Mouse (Mus musculus) hindbrain, postnatal 0 days (tissue): ENCODE results near the gene 6030408B16Rik. TPM values are rescaled to one million over a fixed set of nuclear protein-coding genes. Genes with fewer than 3 reads are reported as not detected.

Experiments used
- ATAC-seq: fragments of 200-750 bp; cut with Nextera tagmentation; 2 replicates; pipeline ENCODE4 v1.8.0; 2017; ENCODE audit warnings: mild to moderate bottlenecking, moderate TSS enrichment, moderate library complexity
- DNase-seq: peaks from one replicate; pipeline ENCODE4 v3.0.0-alpha.2; 2015; ENCODE audit warnings: low spot score
- H3K27ac ChIP-seq: fragments of 300-500 bp; sonication (generic); 2 replicates; pipeline ENCODE4 v1.5.1; 2014; ENCODE audit warnings: mild to moderate bottlenecking
- H3K27me3 ChIP-seq: fragments of 300-500 bp; sonication (generic); 2 replicates; pipeline ENCODE4 v1.6.1; 2014; ENCODE audit warnings: low read length, mixed read lengths; ENCODE audit not compliant: insufficient read depth
- H3K36me3 ChIP-seq: fragments of 300-500 bp; sonication (generic); 2 replicates; pipeline ENCODE4 v1.6.1; 2014; ENCODE audit warnings: low read length, mixed read lengths; ENCODE audit not compliant: insufficient read depth
- H3K4me1 ChIP-seq: fragments of 300-500 bp; sonication (generic); 2 replicates; pipeline ENCODE4 v1.6.1; 2014; ENCODE audit warnings: antibody characterized with exemption, low read length, mixed read lengths; ENCODE audit not compliant: insufficient read depth
- H3K4me2 ChIP-seq: fragments of 300-500 bp; sonication (generic); 2 replicates; pipeline ENCODE4 v1.6.1; 2014; ENCODE audit warnings: low read depth, mild to moderate bottlenecking, low read length, moderate library complexity, mixed read lengths
- H3K4me3 ChIP-seq: fragments of 300-500 bp; sonication (generic); 2 replicates; pipeline ENCODE4 v1.5.1; 2014; ENCODE audit warnings: low read length
- H3K9ac ChIP-seq: fragments of 300-500 bp; sonication (generic); replicated peaks from 2 replicates; pipeline ENCODE4 v1.6.1; 2014; ENCODE audit warnings: mild to moderate bottlenecking, low read length, moderate library complexity, mixed read lengths
- H3K9me3 ChIP-seq: fragments of 300-500 bp; sonication (generic); 2 replicates; pipeline ENCODE4 v1.6.1; 2016; ENCODE audit warnings: low read length, mixed read lengths
- CTCF ChIP-seq: IDR thresholded peaks from 2 replicates; pipeline ENCODE4 v1.5.1; 2016; ENCODE audit warnings: antibody characterized with exemption, control low read depth, low read depth
- WGBS: fragments of 180-500 bp; shearing (Covaris S2); extraction: QIAGEN DNeasy Blood & Tissue Kit; methylation state at CpG from one replicate; pipeline ENCODE4 v1.1.7; 2014; 5-methylcytosine and 5-hydroxymethylcytosine counted together
- polyA plus RNA-seq: library from polyadenylated mRNA; unstranded; fragments of >200 nt; fragmentation: Nextera tagmentation; extraction: Ambion mirVana; gene quantifications from 2 replicates; pipeline ENCODE4 v1.2.1, GENCODE M21; 2015
- total RNA-seq: library from RNA; depleted of rRNA; stranded (reverse); fragments of >200 nt; gene quantifications from 2 replicates; pipeline ENCODE4 v1.2.3, GENCODE M21; 2014; rRNA removed

Gene 6030408B16Rik
- not detected in 2 replicates for total RNA-seq
- polyA plus RNA-seq: 0.15 and 0.30 TPM in 2 replicates

- no peaks in the 10 kb centered on the region for H3K4me1 ChIP-seq
- WGBS: 67% methylated on average over 18 of the region's 18 CpGs
- no peak within 1 kb of the TSS for H3K4me3 ChIP-seq
- no peak within 1 kb of the TSS for H3K9ac ChIP-seq
- no peaks in the 10 kb centered on the region for H3K9me3 ChIP-seq
- H3K27me3 ChIP-seq: no peaks in the 10 kb centered on the region
- H3K4me2 ChIP-seq: no peak within 1 kb of the TSS
- H3K36me3 ChIP-seq: peaks cover 29% of the 10 kb centered on the region
- no peak for ATAC-seq
- no peak for DNase-seq
- TF ChIP-seq CTCF: no peak
- H3K27ac ChIP-seq: no peak within 1 kb of the TSS
These were observed at the start of gene 6030408B16Rik for GRCm38 (mm10) chr15:101293025-101293621. Gene 6030408B16Rik (plus strand): TSS chr15:101293212.

GRCm38 (mm10) chr15:101244012-101244411 is 49.0 kb upstream of the 6030408B16Rik start:
- no peak for TF ChIP-seq CTCF
- Histone ChIP-seq H3K4me1 (no peaks in the 10 kb centered on the region; the same call in 1 of the 2 replicates), H3K36me3 (no peaks in the 10 kb centered on the region), H3K9ac (no peak overlapping the region), H3K4me2 (no peak overlapping the region), H3K27ac (no peak overlapping the region), H3K27me3 (no peaks in the 10 kb centered on the region), H3K4me3 (no peak overlapping the region), H3K9me3 (no peaks in the 10 kb centered on the region)
- no peak for DNase-seq
- ATAC-seq: no peak
- WGBS: 68% methylated on average over 3 of the region's 3 CpGs

DNA sequence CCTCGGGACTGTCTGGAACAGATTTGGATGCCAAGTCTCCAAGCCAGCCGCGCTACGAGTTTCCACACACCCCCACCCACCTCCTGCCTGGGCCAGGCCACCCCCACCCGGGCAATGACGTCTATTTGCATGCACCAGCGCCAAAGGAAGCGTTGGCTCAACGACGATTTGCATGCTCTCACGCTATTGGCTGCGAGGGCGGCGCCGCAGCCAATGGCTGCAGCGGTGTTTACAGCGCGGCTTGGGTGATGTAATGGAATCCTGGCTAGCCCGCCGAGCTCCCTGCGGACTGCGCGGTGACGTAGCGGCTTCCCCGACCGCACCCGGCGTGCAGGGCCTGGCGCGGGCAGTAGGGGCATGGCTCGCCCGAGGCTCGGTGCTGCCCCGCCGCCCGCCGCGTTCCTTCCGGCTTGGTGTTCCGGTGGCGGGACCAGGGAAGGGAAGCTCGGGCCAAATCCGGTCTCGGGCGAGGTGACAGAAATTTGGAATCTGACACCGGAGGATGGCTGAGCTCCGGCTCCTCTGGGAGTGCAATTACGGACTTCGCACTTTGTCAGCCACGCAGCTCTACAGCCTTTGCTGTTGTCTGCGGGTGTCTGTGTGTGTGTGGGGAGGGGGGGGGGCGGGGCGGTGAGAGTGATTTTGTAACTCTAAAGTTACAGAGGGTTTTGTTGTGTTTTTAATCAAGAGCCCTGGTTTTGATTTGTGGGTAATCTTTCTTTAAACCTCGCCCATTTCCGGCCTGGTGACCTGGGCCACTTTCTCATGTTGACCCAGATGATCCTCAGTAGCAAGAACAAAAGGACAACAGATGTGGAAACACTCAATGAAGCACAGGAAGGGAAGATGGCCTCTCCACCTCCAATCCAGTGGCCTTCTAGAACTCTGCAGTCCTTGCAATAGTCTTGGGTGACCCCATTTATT is 46.5 kb upstream of the 6030408B16Rik start:
- H3K4me3 ChIP-seq: peak overlapping the region; percentile 50
- H3K9me3 ChIP-seq: no peaks in the 10 kb centered on the region
- no peaks in the 10 kb centered on the region; the same call in 1 of the 2 replicates for H3K4me1 ChIP-seq
- no peaks in the 10 kb centered on the region for H3K36me3 ChIP-seq
- H3K4me2 ChIP-seq: peak overlapping the region; percentile 72
- ATAC-seq (peak; percentile 99), DNase-seq (peak; percentile 99)
- peak overlapping the region; percentile 82 for H3K27ac ChIP-seq
- 1% methylated on average over 56 of the region's 56 CpGs for WGBS
- H3K27me3 ChIP-seq: no peaks in the 10 kb centered on the region
- peak overlapping the region; percentile 61 for H3K9ac ChIP-seq
- peak; percentile 24; the same call in 1 of the 2 replicates for TF ChIP-seq CTCF

DNA sequence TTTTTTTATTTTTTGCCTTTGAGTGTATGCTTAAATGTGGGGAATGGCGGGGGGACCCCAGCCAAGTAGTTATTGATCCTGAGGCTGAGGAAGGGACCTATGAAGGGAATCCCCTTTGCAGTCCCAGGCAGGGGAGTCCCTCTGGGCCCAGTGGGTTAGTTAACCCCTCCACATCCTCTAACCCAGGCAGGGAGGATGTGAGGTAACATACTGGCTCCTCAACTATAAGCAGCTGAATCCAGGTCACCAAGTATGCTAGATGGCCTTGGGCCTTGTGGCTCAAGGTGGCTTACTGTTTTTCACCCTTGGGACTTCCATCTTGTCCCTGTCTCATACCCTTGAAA is 45.9 kb upstream of the 6030408B16Rik start:
- Histone ChIP-seq H3K9ac (peak overlapping the region; percentile 61; the same call in 1 of the 2 replicates), H3K4me3 (peak overlapping the region; percentile 50), H3K4me2 (peak overlapping the region; percentile 72), H3K27me3 (no peaks in the 10 kb centered on the region), H3K27ac (peak overlapping the region; percentile 82; the same call in 1 of the 2 replicates), H3K4me1 (no peaks in the 10 kb centered on the region; the same call in 1 of the 2 replicates), H3K36me3 (no peaks in the 10 kb centered on the region), H3K9me3 (no peaks in the 10 kb centered on the region)
- no peak for TF ChIP-seq CTCF
- 83% methylated on average over 1 of the region's 1 CpGs for WGBS
- ATAC-seq (no peak), DNase-seq (no peak)

- TF ChIP-seq CTCF: no peak
- no peak overlapping the region for H3K4me2 ChIP-seq
- H3K27me3 ChIP-seq: no peaks in the 10 kb centered on the region
- 58% methylated on average over 5 of the region's 5 CpGs for WGBS
- ATAC-seq (no peak), DNase-seq (no peak)
- H3K9ac ChIP-seq: no peak overlapping the region
- H3K9me3 ChIP-seq: no peaks in the 10 kb centered on the region
- H3K27ac ChIP-seq: no peak overlapping the region
- no peaks in the 10 kb centered on the region; the same call in 1 of the 2 replicates for H3K4me1 ChIP-seq
- H3K4me3 ChIP-seq: no peak overlapping the region
- H3K36me3 ChIP-seq: no peaks in the 10 kb centered on the region
These were observed 44.8 kb upstream of the 6030408B16Rik start for GRCm38 (mm10) chr15:101248029-101248710.

- ATAC-seq (no peak), DNase-seq (no peak)
- Histone ChIP-seq H3K4me1 (no peaks in the 10 kb centered on the region; the same call in 1 of the 2 replicates), H3K4me2 (no peak overlapping the region), H3K9me3 (no peaks in the 10 kb centered on the region), H3K27ac (no peak overlapping the region), H3K4me3 (no peak overlapping the region), H3K36me3 (no peaks in the 10 kb centered on the region), H3K27me3 (no peaks in the 10 kb centered on the region), H3K9ac (no peak overlapping the region)
- TF ChIP-seq CTCF: no peak
- 79% methylated on average over 9 of the region's 9 CpGs for WGBS
These were observed 42.7 kb upstream of the 6030408B16Rik start for GRCm38 (mm10) chr15:101250220-101250800.
